Mouse (Mus musculus) layer of hippocampus, adult 2 months (tissue): ENCODE measurements around the gene Yaf2. TPM values are rescaled to one million over a fixed set of nuclear protein-coding genes. Genes with fewer than 3 reads are reported as not detected.
"Not testable (repeated sequence)": the region's sequence is repeated elsewhere in the genome, so short reads cannot be mapped to it uniquely, and the experiment has no call there.

Source experiments
- DNase-seq, 2 experiments: peaks; one replicate each; pipeline ENCODE4 v3.0.0; 2022; ENCODE audit warnings: low spot score in 2 of 2
- H3K27ac ChIP-seq: fragments of 200-600 bp; 2 replicates; pipeline ENCODE4 v1.8.1; 2022
- H3K4me3 ChIP-seq: fragments of 200-600 bp; 2 replicates; pipeline ENCODE4 v1.8.1; 2022; ENCODE audit warnings: mild to moderate bottlenecking
- CTCF ChIP-seq: fragments of 200-600 bp; conservative IDR thresholded peaks from 2 replicates; pipeline ENCODE4 v1.8.1; 2022; ENCODE audit warnings: antibody characterized with exemption, mild to moderate bottlenecking, moderate library complexity
- total RNA-seq, 2 experiments: library from RNA; stranded (reverse); gene quantifications; 2 replicates each; pipeline ENCODE4 v1.2.3; 2021

Gene Yaf2
- total RNA-seq, 2 experiments from 2014 or later, result 85.7 to 87.2 TPM

GRCm38 (mm10) chr15:93335821-93336657 lies 696 bp downstream of the Yaf2 start:
- 0 out of 2 replicates have a peak, but pooled peaks have one; percentile 6 for TF ChIP-seq CTCF
- peak in 1 of 2 experiments; percentile 32 for DNase-seq
- peak overlapping the region; percentile 64 for H3K4me3 ChIP-seq
- peak overlapping the region; percentile 82 for H3K27ac ChIP-seq

DNA sequence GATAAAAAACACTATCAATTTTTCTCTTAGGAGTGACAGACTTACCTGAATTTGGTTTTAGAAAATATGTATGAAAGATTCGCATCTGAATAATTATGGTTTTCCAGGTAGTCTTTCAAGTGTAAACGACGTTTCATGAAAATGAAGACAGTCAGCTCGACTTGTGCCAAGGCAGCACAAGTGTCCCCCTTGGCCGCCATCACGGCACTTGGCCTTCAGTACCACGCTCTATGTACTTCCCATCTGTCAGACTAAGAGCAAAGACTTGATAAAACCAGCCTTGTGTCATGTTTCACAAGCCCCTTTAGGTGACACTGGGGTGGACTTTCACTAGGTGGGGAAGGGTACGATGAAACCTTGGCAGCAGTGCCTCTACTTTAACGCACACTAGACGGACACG lies 5.5 kb downstream of the Yaf2 start:
- DNase-seq, result no peak
- no peak overlapping the region for H3K27ac ChIP-seq
- H3K4me3 ChIP-seq, result no peak overlapping the region
- TF ChIP-seq CTCF, result no peak

DNA sequence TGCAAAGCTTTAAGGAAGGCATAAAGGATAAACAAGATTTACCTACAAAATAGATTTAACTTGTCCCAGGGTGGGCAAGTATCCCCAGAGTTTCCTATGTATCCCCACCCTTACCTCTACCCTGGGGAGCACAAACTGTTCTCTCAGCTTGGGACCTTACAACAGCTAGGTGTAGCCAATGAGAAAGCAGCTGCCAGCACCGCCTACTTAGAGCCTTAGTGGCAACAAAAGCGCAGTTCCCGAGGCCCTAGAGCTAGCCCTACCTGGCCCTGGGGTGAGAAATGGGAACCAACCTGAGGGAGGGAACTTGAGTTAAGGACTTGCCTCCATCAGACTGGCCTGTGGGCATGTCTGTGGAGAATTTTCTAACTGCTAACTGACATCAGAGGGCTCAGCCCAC lies 9.5 kb downstream of the Yaf2 start:
- no peak for TF ChIP-seq CTCF
- H3K27ac ChIP-seq, result no peak overlapping the region
- no peak for DNase-seq
- H3K4me3 ChIP-seq, result no peak overlapping the region

GRCm38 (mm10) chr15:93326651-93327050 lies 10.1 kb downstream of the Yaf2 start:
- no peak for DNase-seq

GRCm38 (mm10) chr15:93325360-93325759 lies 11.4 kb downstream of the Yaf2 start:
- H3K27ac ChIP-seq, result no peak overlapping the region
- no peak for TF ChIP-seq CTCF
- H3K4me3 ChIP-seq, result no peak overlapping the region
- DNase-seq, result no peak

More at GRCm38 (mm10) chr15:93326651-93327050, 10.1 kb downstream of the Yaf2 start:
- no peak overlapping the region for H3K4me3 ChIP-seq
- no peak for TF ChIP-seq CTCF
- H3K27ac ChIP-seq, result 0 out of 2 replicates have a peak overlapping the region, but pooled peaks have one; percentile 28

GRCm38 (mm10) chr15:93318781-93319180 lies 18.0 kb downstream of the Yaf2 start:
- no peak for DNase-seq
- Histone ChIP-seq H3K4me3 (no peak overlapping the region), H3K27ac (no peak overlapping the region)
- no peak for TF ChIP-seq CTCF

DNA sequence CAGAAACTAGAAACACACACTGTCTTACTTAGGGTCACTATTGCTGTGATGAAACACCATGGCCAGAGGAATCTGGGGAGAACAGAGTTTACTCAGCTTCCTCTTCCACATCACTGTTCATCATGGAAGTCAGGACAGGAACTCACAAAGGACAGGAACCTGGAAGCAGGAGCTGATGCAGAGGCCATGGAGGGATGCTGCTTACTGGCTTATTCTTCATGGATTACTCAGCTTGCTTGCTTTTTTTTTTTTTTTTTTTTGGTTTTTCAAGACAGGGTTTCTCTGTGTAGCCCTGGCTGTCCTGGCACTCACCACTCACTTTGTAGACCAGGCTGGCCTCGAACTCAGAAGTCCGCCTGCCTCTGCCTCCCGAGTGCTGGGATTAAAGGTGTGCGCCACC lies 26.4 kb downstream of the Yaf2 start:
- not testable (repeated sequence) for DNase-seq, H3K27ac ChIP-seq, H3K4me3 ChIP-seq

GRCm38 (mm10) chr15:93298197-93298596 lies 38.5 kb downstream of the Yaf2 start:
- TF ChIP-seq CTCF, result no peak
- DNase-seq, result no peak
- no peak overlapping the region for H3K27ac ChIP-seq
- no peak overlapping the region for H3K4me3 ChIP-seq

DNA sequence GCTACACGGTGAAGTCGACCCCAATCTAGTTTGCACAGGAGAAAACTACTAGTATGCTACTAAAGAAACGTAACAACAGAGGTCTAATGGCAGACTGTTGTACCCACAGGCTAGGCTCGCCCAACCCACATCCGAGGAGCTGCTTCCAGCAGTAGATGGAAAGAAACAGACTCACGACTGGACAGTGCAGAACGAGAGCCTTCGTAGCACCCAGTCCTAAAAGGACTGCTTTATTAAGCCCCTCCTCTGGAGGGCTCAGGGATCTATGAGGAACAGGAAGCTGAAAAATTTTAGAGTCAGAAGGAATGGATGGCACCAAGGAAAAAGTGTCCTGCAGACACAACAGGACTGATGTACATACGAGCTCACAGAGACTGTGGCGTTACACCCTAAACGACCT lies 42.3 kb downstream of the Yaf2 start:
- TF ChIP-seq CTCF, result no peak
- H3K27ac ChIP-seq, result no peak overlapping the region
- no peak overlapping the region for H3K4me3 ChIP-seq
- DNase-seq, result no peak

GRCm38 (mm10) chr15:93288321-93288720 lies 48.4 kb downstream of the Yaf2 start:
- no peak for TF ChIP-seq CTCF
- Histone ChIP-seq H3K4me3 (no peak overlapping the region), H3K27ac (no peak overlapping the region)
- no peak for DNase-seq

DNA sequence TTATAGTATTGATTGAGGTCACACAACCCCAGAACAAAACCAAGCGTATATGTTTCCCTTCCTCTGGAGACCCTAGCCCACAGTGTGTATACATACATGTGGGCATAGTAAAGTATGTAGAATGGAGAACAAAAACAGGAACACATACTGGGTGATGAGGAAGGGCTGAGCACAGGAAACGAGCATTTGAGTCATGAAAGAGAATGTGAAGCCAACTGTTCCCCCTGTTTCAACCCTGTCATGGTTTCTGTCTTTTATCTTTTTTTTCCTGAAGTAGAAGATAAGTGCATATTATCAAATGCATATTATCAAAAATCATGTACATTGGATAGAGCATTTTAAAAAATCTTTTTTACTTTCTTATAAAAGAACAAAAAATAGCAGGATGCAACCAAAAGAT lies 49.1 kb downstream of the Yaf2 start:
- DNase-seq, result no peak
- TF ChIP-seq CTCF, result no peak
- Histone ChIP-seq H3K27ac (no peak overlapping the region), H3K4me3 (no peak overlapping the region)

DNA sequence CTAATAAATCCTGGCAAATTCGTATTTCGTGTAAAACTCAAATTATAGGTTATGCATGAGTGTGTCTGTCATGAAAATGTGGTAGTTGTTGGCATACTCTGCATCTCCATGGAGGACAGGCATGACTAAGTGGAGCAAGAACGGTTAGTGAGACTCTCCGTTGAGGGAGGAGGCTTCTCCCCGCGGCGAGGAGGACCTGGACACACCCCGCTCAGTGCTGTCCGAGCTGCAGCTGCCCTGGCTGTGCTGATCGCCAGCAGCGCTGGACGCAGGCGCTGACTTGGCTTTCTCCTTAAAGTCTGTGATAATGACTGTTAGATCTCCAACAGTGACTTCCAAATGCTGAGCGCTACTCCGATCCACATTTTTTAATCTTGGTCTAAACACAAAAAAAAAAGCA lies 51.5 kb downstream of the Yaf2 start:
- Histone ChIP-seq H3K4me3 (no peak overlapping the region), H3K27ac (no peak overlapping the region)
- no peak for TF ChIP-seq CTCF
- no peak for DNase-seq

GRCm38 (mm10) chr15:93284326-93284725 lies 52.4 kb downstream of the Yaf2 start:
- Histone ChIP-seq H3K27ac (no peak overlapping the region), H3K4me3 (no peak overlapping the region)
- no peak for DNase-seq
- TF ChIP-seq CTCF, result no peak

DNA sequence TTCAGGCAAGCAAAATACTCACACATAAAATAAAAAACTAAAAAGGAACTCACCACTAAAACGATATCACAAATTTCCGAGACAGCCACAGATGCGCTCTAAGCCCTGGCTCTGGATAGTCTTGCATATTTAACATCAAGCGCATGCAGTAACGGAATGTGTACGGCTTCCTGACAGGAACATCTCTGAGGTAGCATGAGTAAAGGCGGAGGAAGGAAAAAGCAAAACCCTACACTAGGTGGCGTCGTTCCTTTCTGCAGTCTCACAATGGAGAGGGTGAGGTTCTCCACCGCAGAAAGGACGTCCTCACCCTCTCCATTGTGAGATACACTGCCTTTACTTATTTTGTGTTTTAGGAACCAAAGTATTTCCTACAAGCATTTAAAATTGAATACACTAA lies 53.4 kb downstream of the Yaf2 start:
- no peak overlapping the region for H3K27ac ChIP-seq
- peak; percentile 71 for TF ChIP-seq CTCF
- DNase-seq, result no peak
- no peak overlapping the region for H3K4me3 ChIP-seq
